ENCODE assay signal across 1 mouse cellular context in the genomic region with DNA sequence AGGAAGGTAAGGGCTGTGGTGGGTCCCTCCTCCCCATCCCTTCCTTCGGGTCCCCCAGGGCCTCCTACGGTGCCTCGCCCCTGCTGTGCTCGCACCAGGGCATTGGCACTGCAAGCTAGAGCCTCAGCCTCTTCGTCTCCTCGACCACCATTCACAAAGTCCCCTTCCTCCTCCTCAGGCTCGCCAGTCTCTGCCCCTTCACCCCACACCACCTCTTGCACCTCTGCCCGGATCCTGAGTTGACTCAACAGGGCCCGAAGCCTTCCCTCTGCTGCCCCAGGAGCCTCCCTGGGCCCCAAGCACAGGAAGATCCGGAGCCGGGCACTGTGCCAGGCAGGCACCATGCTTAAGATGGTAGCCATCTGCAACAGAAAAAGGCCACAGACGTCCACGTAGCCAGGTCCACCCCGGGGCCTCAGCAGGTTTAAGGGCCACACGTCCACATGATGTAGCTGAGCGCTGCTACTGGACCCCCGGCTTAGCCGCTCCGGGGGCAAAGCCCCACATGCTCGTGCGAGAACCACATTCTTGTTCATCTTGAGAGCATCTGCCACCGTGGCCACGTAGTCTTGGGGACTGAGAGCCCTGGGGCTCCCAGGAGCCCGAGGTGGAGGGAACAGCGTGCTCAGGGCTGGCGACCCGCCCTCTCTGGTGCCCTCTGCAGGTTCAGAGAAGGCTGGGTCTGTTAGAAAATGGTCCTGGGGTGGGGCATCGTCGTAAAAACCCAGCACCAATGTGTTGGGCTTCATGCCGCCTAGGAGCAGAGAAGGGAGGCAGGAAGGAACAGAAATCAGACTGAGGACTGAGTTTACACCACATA.
A peak's percentile ranks its signal among the peaks of the same experiment; 100 is the strongest.
TF ChIP-seq lines count a peak whose summit lies in the region.

No protein-coding gene starts in this region.

TF ChIP-seq in MEL, 35 proteins besides CTCF, POLR2A, EP300 and RAD21:
- TF ChIP-seq SMC3 (IDR thresholded peaks at IDR 0.05; ENCODE audit: low read depth, low read length) (0 out of 2 replicates have a peak, but pooled peaks have one; percentile 10), ZC3H11A (IDR thresholded peaks at IDR 0.05; ENCODE audit: low read depth, low read length) (no peak), MAFK (IDR thresholded peaks at IDR 0.05; ENCODE audit: borderline replicate concordance, low read depth, low read length) (no peak), JUND (IDR thresholded peaks at IDR 0.05; ENCODE audit: low read depth, low read length) (no peak), SIN3A (IDR thresholded peaks at IDR 0.05; ENCODE audit: low read length) (no peak)
